Mouse (Mus musculus) adrenal gland, postnatal 25 days (tissue): ENCODE measurements around the gene Nav2. TPM values are rescaled to one million over a fixed set of nuclear protein-coding genes. Genes with fewer than 3 reads are reported as not detected.
A peak's percentile ranks its signal among the peaks of the same experiment; 100 is the strongest.

ENCODE experiments used
- DNase-seq: peaks from one replicate; pipeline ENCODE4 v3.0.0; 2021; ENCODE audit warnings: mixed read lengths
- total RNA-seq: library from RNA; stranded (reverse); gene quantifications from 2 replicates; pipeline ENCODE4 v1.2.3, GENCODE M21; 2021

Gene Nav2
- total RNA-seq, 1 experiment from 2014 or later, result 11.6 TPM

DNA sequence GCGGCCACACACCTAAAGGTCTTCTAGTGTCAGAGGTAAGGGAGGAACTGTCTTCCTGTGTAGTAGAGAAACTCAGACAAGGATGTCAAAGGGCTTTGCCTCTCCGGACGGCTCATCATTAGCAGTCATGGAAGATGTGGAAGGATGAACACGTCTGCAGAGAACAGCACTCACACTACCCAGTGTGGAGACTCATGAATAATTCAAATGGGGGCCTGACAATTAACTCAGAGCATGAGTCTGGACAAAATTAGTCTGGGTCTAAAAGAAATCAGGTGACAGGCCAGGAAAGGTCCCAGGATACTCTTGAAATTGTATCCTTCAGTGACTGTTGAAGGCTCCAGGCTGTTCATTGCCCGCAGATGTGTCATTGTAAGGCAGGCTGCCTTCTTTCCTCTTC lies 17.5 kb upstream of the Nav2 start:
- no peak for DNase-seq

DNA sequence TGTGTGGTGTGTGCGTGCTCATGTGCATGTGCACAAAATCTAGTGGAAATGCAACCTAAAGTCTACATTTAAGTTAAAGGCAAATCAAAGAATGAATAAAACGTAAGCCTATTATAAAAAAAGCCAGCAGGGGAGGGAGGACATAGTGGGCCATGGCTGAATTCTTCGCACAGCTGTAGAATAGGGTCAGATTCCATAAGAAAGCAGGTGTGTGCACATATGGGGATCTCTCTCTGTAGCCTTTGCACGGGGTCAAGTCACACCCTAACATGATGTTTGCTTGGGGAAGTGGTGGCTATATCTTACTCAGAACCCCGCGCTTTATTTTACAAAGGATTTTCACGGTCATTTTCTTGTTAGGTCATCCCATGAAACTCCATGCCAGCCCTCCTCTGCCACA lies 15.4 kb upstream of the Nav2 start:
- DNase-seq, result no peak

DNA sequence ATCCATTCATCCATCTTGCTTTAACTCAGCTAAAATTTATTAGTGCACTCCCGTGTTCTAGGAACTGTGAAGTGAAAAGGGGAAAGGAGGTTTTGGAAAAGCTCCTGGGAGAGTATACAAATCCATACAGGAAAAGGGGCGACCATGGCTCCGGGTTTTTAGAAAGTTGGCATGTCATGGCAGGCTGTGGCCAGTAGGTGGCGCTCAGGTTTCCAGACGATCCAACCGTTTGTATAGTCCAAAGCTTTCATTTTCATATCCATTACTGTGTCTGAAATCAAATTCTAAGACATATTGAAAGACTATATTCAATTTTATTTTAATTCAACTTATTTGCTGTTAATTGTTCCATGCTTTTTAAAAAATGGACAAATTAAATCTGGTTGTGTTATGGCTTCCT lies 14.4 kb upstream of the Nav2 start:
- peak; percentile 68 for DNase-seq

DNA sequence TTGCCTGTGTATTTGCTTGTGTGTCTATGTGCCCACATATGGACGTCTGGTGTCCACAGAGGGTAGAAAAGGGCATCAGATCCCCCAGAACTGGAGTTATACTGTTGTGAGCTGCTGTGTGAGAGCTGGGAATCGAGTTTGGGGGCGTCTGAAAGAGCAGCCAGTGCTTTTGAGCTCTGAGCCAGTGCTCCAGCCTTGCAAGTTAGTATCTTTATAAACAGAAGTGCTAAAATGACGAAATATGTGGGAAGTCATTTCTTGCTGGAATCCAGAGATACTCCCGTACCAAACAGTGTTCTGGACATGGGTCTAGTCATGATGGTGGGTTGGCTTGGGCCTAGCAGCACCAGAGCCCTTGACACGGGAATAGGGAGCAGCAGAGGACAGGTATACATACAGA lies 13.8 kb upstream of the Nav2 start:
- no peak for DNase-seq

DNA sequence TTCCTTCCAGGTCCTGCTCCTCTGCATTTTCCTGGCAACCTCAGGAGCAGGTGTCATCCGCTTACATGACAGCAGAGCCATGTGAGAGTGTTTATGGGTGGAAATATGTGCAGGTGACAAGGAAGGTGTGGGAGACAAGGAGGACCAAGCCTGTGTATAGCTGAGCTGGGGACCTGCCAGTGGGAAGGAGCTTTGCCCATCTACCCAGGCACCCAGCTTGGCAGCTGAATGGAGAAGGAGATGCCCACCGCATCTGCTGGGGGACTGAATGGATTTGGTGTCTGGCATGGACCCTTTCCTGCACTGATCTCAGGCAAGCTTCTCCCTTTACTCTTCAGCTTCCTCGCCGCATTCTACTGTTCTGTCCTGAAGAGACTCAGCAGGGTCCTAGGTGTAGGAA lies 13.0 kb upstream of the Nav2 start:
- no peak for DNase-seq

DNA sequence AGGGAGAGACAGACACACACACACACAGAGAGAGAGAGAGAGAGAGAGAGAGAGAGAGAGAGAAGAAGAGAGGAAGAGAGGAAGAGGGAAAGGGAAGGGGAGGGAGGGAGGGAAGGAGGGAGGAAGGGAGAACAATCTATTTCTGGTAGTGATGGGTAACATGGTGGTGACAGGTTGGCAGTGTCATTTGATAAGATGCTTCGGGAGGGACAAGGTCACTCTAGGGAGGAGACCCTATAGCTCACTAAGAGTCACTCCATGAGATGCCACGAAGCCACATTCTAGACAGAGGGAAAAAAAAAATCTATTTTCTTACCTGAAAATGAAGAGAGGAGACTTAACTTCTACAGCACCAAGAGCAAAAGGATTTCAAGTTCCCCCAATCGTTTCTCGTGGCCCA lies 12.5 kb upstream of the Nav2 start:
- DNase-seq, result no peak

DNA sequence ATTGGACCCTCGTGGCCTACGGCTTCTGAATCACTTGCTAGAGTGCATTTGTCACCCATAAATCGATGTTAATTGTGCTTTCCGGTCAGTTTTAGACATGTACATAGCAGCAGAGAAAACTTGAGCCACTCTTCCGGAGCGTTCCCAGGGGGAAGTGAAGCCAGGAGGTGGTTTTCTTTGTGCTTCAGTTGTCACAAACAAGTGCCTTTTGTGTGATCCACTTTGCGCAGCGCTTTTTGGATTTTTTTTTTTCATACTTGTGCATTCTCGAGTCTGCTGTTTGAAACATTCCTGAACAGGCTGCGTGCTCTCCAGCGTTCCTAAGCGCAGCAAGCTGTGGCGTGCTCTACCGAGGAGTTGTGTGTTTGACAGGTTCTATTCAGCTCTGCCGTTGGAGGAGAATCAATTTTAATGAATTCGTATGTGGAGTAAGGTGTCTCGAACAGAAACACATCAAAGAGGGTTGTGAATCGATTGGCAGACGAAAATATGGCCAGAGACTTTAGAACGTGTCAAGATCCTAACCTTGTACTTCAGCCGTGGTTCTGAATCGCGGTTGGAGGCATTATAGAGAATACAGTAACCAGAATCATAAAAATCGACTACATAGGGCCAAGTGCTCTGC lies 10.9 kb upstream of the Nav2 start:
- no peak for DNase-seq

DNA sequence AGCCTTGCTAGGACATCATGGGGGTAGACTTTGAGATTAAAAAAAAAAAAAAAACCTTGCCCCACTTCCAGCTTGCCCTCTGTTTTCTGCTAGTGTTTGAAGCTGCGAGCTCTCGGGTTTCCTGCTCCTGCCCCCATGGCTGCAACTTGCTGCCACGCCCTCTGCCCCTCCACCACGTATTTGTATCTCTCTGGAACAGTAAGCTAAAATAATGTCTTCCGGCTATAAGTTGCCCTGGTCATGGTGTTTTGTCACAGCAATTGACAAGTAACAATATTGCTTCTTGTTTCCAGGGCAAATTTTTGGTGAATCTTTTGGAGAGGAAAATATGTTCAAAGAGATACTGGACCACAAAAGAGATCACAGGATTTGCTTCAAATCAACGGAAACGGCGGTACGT lies 10.1 kb upstream of the Nav2 start:
- no peak for DNase-seq

DNA sequence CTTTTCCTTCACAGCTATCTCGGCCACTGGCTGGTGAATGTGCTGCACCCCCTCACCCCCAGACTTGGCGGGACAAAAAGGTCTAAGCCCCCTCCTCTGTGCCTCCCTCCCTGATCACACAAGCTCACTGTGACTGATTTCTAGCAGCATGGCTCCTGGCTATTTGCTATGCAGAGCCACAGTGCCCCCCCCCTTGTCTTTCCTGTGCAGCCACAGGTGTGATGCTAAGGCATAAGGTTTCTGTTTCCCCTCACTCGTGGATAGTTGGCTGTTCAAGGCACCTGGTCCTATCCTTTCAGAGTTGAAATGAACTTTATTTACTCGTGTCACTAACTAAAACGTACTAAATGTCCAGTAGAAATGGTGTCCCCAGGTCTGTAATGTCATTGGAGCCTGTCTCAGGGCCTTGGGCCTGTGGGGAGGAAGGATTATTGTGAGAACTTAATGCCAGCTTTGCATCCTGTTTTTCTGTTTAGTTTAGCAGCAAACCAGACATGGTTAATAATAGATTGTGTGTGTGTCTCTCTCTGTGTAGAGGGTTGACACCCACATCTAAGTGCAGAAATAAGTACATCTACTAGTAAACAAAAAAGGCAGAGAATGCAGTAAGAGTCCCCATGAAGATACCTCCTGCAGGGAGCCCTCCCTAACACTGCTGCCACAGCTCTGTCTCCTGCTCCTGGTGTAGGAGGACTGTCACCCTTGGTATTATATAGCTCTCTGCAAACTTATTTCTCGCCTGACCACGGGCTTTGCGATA lies 7.9 kb upstream of the Nav2 start:
- DNase-seq, result no peak

DNA sequence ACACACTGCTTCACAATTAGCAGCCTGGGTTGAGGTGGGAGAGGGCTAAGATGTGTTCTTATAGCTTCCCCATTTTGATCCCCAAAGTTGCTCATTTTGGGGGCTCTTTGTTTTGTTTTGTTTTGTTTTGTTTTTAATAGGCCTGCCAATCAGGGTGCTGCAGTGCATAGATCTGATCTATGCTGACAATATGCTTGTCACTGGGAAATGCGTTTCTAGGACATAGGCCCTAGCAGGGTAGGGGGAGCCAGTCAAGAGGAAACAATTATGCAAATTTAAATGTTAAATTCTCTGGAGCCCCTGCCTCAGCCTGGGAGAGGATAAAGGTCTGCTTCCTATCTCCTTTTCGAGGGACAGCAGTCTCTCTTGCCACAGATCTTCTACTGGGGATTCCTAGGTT lies 6.1 kb upstream of the Nav2 start:
- DNase-seq, result no peak

DNA sequence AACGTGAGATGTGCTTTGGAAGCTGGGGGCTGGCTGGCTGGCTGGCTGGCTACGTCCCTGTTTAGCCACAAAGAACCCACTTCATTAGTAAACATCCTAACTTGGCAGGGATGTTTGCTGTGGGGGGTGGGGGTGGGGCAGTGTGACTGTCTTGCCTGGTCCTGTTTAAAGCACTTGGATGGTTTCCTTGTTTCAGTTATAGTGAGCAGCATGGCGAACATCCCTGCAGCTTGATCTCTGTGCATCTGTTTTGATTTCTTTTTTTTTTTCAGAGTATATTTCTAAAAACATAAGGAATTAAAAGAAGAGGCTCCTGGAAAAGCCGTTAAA lies 791 bp downstream of the Nav2 start:
- DNase-seq, result no peak

DNA sequence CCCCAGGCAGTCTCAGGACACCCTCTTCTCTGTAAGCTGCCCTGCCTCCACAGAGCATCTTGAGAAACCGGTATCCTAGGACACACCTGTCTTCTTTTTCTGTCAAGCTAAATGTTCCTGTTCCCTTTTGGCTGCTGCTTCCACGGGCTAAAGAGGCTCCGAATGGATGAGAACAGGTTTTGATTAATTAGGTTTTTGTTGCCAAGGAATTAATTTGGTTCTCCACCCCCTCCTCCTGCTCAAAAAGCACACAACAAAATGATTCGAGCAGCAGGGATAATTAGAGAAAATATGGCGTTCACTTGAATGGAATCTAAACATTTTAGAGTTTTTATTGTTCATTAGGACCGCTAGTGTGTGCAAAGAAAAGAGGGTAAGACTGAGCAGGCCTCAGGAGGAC lies 1.8 kb downstream of the Nav2 start:
- no peak for DNase-seq

DNA sequence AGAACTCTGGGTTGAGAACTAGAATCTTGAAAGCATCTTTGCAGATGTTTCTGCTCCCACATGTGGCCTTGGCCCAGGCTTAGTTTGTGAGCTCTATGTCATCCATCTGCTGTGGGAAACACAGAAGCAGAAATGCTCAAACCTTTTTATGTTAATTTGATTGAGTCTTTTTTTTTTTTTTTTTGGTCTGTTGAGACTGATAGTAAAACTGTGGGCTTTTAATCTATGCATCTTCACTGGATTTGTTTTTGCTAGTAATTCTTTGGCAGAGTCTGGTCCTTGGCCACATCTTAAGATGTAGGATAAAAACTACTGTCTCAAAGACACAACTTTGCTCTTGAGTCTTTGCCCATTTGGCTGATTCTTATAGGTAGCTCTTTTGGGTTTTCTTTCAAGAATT lies 2.6 kb downstream of the Nav2 start:
- no peak for DNase-seq

DNA sequence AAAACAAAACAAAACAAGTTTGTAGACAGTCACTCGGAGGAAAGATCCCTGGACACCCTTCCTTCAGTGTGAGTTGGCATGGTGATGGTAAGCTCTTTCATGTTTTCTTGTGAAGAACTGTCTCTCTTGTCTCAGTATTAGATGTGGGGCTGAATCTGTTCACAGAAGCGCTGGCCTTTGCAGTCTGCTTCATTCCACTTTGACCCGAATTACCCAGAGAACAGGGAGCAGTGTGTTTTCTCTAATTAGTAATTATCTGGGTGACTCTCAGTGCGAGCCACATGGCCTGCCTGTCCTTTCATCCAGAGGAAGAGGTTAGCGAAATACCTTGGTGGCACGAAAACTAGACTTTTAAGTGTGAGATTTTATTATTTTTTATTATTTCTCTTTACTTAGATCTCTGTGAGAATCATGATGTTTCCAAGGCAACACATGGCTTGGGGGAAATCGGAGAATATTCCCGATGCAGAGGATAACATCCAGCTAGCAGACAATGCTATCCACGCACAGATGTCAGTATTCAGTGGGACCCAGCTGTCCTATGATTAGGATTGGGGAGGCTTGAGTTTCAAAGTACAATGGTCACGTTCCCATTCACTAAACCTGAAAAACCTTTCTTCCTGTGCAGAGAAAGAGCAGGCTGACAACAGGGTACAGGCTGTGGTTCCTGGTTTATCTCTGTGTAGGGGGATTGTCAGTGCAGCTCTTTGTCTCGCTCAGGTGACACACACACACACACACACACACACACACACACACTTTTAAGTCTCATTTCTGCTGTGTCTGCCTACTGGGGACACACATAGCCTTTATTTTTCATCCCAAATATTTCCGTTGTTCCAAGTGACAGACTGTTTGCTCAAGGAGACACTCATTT lies 6.4 kb downstream of the Nav2 start:
- no peak for DNase-seq

DNA sequence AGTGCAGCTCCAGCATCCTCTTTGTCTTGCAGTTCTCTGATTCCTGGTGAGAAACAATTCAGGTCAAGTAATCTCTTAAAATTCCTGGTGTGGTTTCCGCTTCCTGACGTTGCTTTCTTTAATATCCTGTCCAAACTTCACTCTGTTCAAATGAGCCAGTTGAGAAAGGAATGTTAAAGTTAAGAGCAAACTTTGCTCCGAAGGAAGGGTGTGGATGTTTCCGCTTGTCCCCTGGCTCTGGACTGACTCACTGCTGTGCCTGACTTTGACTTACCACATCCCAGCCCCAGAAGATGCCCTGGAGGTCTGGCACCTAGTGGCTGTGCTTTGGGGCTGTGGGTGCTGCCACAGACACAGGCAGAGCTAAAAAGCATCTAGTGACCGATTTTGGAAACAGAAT lies 8.9 kb downstream of the Nav2 start:
- no peak for DNase-seq

DNA sequence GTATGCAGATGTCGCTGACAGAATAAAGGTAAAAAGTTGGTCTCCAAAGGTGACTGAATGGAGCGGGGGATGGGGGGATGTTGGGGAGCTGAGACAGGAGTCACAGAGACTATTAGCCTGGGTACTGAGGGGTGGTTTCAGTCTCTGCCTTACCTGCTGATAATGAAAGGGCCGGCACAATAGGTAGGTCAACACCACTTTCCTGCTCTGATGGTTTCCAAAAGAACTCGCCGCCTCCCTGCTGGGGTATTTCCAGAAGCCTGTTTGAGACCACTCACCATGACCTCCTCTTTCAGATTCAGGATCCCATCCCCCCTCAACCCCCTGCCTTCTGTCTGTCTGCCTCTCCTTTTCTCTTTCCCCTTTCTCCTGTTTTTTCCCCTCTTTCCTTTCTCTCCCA lies 9.5 kb downstream of the Nav2 start:
- DNase-seq, result no peak

DNA sequence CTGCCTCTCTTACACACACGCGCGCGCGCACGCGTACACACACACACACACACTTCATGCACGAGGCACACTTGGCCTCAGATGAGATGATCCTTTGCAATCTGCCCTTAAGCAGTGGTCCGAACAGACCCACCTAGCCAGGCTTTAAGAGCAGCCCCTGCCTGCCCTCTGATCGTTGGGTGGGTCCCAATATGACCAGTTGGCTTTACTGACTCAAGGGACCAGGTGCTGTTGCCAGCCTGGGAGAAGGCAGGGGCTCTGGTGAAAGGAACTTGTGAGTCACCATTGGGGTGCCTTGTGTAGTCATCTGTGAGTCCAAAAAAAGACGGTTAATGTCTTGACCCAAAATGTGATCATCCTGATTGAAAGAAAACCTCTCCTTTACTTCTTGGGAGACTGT lies 9.9 kb downstream of the Nav2 start:
- no peak for DNase-seq

DNA sequence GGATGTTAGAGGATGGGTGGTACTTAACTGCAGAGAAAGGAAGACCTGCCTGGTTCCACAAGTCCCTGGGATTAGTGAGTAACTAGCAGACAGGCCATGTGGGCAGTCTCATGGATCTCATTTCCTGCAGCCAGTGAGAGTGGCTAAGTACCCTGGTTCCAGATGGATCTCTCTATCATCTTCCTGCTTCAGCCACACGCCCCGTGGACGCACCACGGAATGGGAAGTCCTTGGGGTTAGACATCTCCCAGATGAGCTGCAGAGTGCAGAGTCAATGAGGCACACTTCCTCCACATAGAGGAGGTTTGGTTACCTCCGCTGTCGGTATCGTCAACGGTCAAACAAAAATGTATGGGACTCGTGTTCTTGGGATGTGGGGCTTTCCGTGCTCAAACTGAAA lies 15.1 kb downstream of the Nav2 start:
- DNase-seq, result no peak

DNA sequence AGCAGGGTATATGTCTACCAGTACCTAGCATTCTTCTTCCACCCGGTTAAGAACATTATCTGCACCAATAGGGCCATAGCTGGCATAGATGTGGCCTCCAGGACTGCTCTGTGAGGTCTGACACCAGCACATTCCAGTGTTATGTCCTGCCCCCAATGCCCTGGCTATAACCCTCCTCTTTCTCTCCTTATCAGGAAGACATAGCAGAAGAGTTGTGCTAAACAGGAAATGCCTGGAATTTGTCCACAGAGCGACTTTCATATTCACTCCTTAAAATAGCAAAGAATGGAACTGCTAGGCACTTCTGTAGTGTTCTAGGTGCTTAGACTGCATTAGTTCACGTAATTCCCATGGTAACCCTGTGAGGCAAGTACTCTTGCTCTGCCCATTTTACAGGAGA lies 16.7 kb downstream of the Nav2 start:
- no peak for DNase-seq

DNA sequence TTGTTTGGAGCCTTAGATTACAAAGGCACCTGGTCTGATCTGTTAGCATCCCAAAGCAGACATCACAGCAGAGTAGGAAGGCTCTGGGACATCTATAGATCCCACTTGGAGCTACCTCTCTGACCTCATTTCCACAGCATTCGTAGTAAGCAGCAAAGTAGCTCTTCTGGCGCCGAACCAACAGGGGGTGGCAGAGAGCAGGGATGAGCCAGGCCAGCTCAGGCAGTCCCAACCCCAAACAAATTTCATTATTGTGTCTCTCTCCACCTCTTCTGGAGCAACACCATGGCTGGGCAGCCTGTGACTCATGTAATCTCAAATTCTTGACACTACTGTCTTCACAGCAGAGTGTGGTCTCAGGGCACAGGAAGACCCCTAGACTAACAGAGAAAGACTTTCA lies 19.8 kb downstream of the Nav2 start:
- peak; percentile 80 for DNase-seq

DNA sequence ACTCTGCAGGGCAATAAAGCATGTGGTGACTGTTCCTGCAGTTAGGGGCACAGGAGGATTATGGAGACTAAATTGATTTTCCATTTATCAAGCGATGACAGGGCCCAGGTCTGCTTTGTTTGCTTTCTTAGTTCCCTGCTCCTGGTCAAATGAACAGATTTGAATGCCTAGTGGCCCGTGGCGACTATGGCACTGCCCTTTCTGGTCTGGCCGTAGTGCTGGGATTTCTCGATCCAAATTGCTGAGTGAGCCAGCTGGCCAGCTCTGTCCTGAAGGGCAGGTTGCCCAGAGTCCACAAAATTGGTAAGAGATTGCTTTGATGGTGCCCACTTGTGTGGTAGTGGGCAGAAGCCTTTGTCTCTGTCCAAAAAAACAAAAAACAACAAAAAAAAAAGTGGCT lies 21.9 kb downstream of the Nav2 start:
- DNase-seq, result peak; percentile 26

DNA sequence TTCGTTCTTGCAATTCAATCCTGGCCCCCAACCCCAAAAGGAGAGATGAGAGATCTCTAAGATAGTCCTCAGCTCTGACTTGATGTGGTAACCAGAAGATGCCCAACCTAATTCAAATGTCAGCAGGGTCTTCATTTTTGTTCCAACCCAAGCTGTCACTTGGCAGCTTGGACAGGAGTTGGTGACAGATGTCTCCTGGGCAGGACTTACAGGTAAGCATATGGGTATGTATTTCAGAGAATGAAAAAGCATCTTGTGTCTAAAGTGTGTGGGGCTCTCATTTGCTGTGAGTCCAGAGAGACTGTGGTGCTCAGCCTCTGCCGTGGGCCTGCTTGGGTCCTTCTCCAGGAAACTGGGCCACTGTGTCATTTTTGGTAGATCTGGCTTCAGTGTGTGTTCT lies 23.6 kb downstream of the Nav2 start:
- no peak for DNase-seq

DNA sequence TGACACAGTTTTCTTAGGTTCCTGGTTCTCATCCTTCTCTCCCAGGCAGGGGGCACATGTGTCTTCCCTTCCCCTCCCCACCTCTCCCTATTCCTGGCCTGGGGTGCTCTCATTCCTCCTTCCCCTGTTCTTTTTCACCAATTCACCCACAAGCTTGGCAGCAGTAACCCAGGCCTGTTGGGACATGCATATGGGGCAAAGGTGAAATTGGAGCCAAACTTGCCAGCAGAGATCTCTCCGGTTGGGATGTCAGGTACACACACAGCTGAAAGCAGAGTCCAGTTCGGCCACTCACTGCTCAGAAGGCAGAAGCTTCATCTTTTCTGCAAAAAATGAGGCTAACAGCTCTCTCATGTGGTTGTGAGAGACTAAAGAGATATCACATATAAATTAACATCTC lies 26.3 kb downstream of the Nav2 start:
- DNase-seq, result no peak

DNA sequence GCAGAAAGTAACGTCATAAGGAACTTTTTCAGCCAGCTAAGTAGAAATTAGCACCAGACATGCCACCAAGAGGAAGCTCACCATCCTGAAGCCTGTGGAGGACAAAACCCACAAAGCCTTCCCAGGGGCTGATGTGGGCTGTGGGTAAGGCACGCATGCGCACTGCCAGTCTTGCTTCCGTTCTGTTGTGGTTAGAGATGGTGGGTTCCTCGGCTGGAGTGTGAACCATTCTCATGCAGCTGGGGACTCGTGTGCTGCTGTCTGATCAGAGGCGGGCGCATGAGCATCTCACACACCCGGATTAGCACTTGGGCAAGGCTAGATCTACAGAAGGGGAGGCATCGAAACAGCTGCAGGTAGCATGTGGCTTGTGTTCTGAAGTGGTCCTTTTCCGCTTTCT lies 29.0 kb downstream of the Nav2 start:
- DNase-seq, result no peak
